Mouse (Mus musculus) myocyte (in vitro differentiated cells): ENCODE data around the gene Prkra.

Experiments
- E2F4 ChIP-seq: IDR thresholded peaks from one replicate; pipeline ENCODE4 v1.6.1; 2011; ENCODE audit warnings: mild to moderate bottlenecking, control low read depth, moderate library complexity; ENCODE audit not compliant: insufficient read depth
- MAX ChIP-seq: IDR thresholded peaks from one replicate; pipeline ENCODE4 v1.6.1; 2011; ENCODE audit warnings: low read depth, mild to moderate bottlenecking, control low read depth
- POLR2A ChIP-seq: IDR thresholded peaks from one replicate; pipeline ENCODE4 v1.6.1; 2011; ENCODE audit warnings: low read depth, mild to moderate bottlenecking, control low read depth, moderate library complexity; ENCODE audit not compliant: insufficient read length
- POLR2AphosphoS2 ChIP-seq: IDR thresholded peaks from one replicate; pipeline ENCODE4 v1.6.1; 2011; ENCODE audit warnings: low read depth, control low read depth; ENCODE audit not compliant: insufficient read length
- TCF12 ChIP-seq: IDR thresholded peaks from one replicate; pipeline ENCODE4 v1.6.1; 2011; ENCODE audit warnings: mild to moderate bottlenecking, control low read depth; ENCODE audit not compliant: poor library complexity, insufficient read depth, severe bottlenecking

GRCm38 (mm10) chr2:76671641-76672040 lies 23.8 kb upstream of the Prkra start:
- TF ChIP-seq POLR2A (no peak), MAX (no peak), POLR2AphosphoS2 (no peak), E2F4 (no peak), TCF12 (no peak)
